Mouse (Mus musculus): Measurements from ENCODE around the gene Sem1.

- TF ChIP-seq CTCF (IDR thresholded peaks at IDR 0.05; ENCODE audit: low read depth) (no peak), EP300 (IDR thresholded peaks at IDR 0.05; ENCODE audit: low read depth) (no peak)
These were observed 34.2 kb downstream of the Sem1 start for GRCm38 (mm10) chr6:6544255-6544645.

Measured in liver, embryonic 14.5 days (tissue).